Mouse (Mus musculus) lung, embryonic 16.5 days (tissue): ENCODE data around the gene Tceal9. TPM values are rescaled to one million over a fixed set of nuclear protein-coding genes. Genes with fewer than 3 reads are reported as not detected.
A peak's percentile ranks its signal among the peaks of the same experiment; 100 is the strongest.

Experiments used
- ATAC-seq: fragments of 200-750 bp; cut with Nextera tagmentation; 2 replicates; pipeline ENCODE4 v1.8.0; 2017; ENCODE audit warnings: low read depth, mild to moderate bottlenecking, moderate library complexity
- H3K27ac ChIP-seq: fragments of 300-500 bp; sonication (generic); 2 replicates; pipeline ENCODE4 v1.5.1; 2014; ENCODE audit warnings: mild to moderate bottlenecking, control low read depth, low read length
- H3K27me3 ChIP-seq: fragments of 300-500 bp; sonication (generic); 2 replicates; pipeline ENCODE4 v1.6.1; 2014; ENCODE audit warnings: low read depth, low read length, mixed read lengths; ENCODE audit not compliant: control insufficient read depth, insufficient read depth
- H3K36me3 ChIP-seq: fragments of 300-500 bp; sonication (generic); 2 replicates; pipeline ENCODE4 v1.6.1; 2014; ENCODE audit warnings: low read length; ENCODE audit not compliant: control insufficient read depth, insufficient read depth
- H3K4me1 ChIP-seq: fragments of 300-500 bp; sonication (generic); replicated peaks from 2 replicates; pipeline ENCODE4 v1.6.1; 2014; ENCODE audit warnings: low read length, mixed read lengths; ENCODE audit not compliant: control insufficient read depth, insufficient read depth
- H3K4me2 ChIP-seq: fragments of 300-500 bp; sonication (generic); 2 replicates; pipeline ENCODE4 v1.6.1; 2014; ENCODE audit warnings: low read depth, low read length, control low read depth
- H3K4me3 ChIP-seq: fragments of 300-500 bp; sonication (generic); 2 replicates; pipeline ENCODE4 v1.5.1; 2014; ENCODE audit warnings: mild to moderate bottlenecking, low read length, control low read depth
- H3K9ac ChIP-seq: fragments of 300-500 bp; sonication (generic); 2 replicates; pipeline ENCODE4 v1.6.1; 2014; ENCODE audit warnings: low read length, control low read depth
- H3K9me3 ChIP-seq: fragments of 300-500 bp; sonication (generic); 2 replicates; pipeline ENCODE4 v1.6.1; 2016; ENCODE audit warnings: low read length; ENCODE audit not compliant: control insufficient read depth
- WGBS: fragments of 180-500 bp; shearing (Covaris S2); extraction: QIAGEN DNeasy Blood & Tissue Kit; methylation state at CpG from one replicate; pipeline ENCODE4 v1.1.7; 2014; 5-methylcytosine and 5-hydroxymethylcytosine counted together
- polyA plus RNA-seq: library from polyadenylated mRNA; unstranded; fragments of >200 nt; fragmentation: Nextera tagmentation; extraction: Ambion mirVana; gene quantifications from 2 replicates; pipeline ENCODE4 v1.2.1, GENCODE M21; 2015

The Tceal9 gene
- polyA plus RNA-seq, 1 experiment from 2014 or later, result 677 TPM

GRCm38 (mm10) chrX:136216303-136216702, 28.6 kb upstream of the Tceal9 start:
- H3K4me3 ChIP-seq, result no peak overlapping the region
- no peak for ATAC-seq
- H3K4me2 ChIP-seq, result no peak overlapping the region
- 40% methylated on average over 1 of the region's 1 CpGs for WGBS
- H3K36me3 ChIP-seq, result no peaks in the 10 kb centered on the region
- H3K9me3 ChIP-seq, result no peaks in the 10 kb centered on the region
- H3K27me3 ChIP-seq, result no peaks in the 10 kb centered on the region
- H3K27ac ChIP-seq, result no peak overlapping the region
- H3K9ac ChIP-seq, result no peak overlapping the region
- H3K4me1 ChIP-seq, result no peaks in the 10 kb centered on the region

DNA sequence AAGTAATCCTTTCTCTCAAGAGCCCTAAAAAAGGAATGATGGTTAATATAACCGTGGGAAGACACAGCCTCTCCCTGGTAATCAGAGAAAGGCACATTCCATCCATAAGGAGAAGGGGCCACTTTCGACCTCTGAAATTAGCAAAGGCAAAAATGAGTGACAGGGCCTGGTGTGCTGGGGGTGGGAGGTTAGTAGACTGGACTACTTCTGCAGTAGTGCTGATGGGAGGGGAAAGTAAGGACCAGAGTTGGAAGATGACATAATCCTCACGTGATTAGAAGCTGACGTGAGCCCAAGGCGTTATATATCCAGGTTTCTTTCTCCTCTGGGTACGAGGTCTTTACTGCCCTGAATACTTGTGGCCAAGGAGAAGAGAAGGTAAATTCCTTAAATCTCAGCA, 21.2 kb upstream of the Tceal9 start:
- H3K9ac ChIP-seq, result no peak overlapping the region
- H3K27ac ChIP-seq, result no peak overlapping the region
- H3K4me3 ChIP-seq, result no peak overlapping the region
- no peaks in the 10 kb centered on the region for H3K27me3 ChIP-seq
- no peaks in the 10 kb centered on the region for H3K9me3 ChIP-seq
- no peak overlapping the region for H3K4me2 ChIP-seq
- no peaks in the 10 kb centered on the region for H3K4me1 ChIP-seq
- H3K36me3 ChIP-seq, result no peaks in the 10 kb centered on the region
- 62% methylated on average over 6 of the region's 6 CpGs for WGBS
- ATAC-seq, result no peak

DNA sequence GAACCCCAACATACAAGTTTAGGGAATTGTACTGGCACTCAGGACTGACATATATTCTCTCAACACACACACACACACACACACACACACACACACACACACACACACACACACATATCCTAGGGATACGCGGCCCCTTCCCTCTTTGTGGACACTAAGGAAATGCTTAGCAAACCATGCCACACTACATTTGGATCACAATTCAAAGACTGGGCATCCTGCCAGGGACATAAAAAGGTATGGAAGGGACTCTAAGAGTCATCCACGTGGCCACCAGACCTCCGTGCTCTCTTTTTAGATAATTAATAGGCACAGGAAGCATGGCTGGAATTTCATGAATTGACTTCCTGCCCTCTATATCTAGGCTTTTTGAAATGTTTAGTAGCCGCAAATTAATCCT, 17.1 kb upstream of the Tceal9 start:
- Histone ChIP-seq H3K4me1 (no peaks in the 10 kb centered on the region), H3K27ac (no peak overlapping the region), H3K4me3 (no peak overlapping the region), H3K4me2 (no peak overlapping the region), H3K27me3 (no peaks in the 10 kb centered on the region), H3K9ac (no peak overlapping the region), H3K9me3 (no peaks in the 10 kb centered on the region), H3K36me3 (no peaks in the 10 kb centered on the region)
- 25% methylated on average over 5 of the region's 5 CpGs for WGBS
- ATAC-seq, result 0 out of 2 replicates have a peak, but pooled peaks have one; percentile 45

GRCm38 (mm10) chrX:136238118-136238517, 6.8 kb upstream of the Tceal9 start:
- no peaks in the 10 kb centered on the region for H3K4me1 ChIP-seq
- H3K27me3 ChIP-seq, result no peaks in the 10 kb centered on the region
- H3K36me3 ChIP-seq, result no peaks in the 10 kb centered on the region

DNA sequence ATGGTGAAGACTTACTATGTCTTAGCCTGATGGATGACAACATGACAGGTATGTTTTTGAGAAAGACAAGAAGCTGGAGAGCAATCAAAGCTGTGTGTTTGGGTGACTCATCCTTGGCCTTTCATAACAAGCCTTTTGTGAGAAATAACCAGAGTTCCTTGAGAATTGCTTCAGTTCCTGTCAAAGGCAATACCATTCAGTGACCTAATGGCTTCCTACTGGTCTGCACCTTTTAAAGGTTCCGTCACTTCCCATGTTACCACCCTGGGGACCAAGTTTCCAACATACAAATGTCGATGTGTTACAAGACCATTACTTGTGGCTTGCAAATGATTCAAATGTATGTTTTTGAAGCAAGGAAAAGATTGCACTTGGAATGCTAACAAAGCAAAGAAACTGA, 1.7 kb upstream of the Tceal9 start:
- WGBS, result 81% methylated on average over 2 of the region's 2 CpGs
- Histone ChIP-seq H3K36me3 (no peaks in the 10 kb centered on the region), H3K27ac (no peak overlapping the region), H3K4me3 (no peak overlapping the region), H3K4me2 (no peak overlapping the region), H3K4me1 (peaks cover 3% of the 10 kb centered on the region; the same call in 1 of the 2 replicates), H3K9me3 (no peaks in the 10 kb centered on the region), H3K27me3 (no peaks in the 10 kb centered on the region), H3K9ac (no peak overlapping the region)
- no peak for ATAC-seq

More at GRCm38 (mm10) chrX:136238118-136238517, 6.8 kb upstream of the Tceal9 start:
- H3K9ac ChIP-seq, result no peak overlapping the region
- no peak overlapping the region for H3K27ac ChIP-seq
- no peak overlapping the region for H3K4me3 ChIP-seq
- H3K4me2 ChIP-seq, result no peak overlapping the region
- 42% methylated on average over 3 of the region's 3 CpGs for WGBS
- ATAC-seq, result no peak
- no peaks in the 10 kb centered on the region for H3K9me3 ChIP-seq

GRCm38 (mm10) chrX:136245521-136246071, 717 bp downstream of the Tceal9 start:
- no peaks in the 10 kb centered on the region for H3K27me3 ChIP-seq
- H3K4me1 ChIP-seq, result peaks cover 6% of the 10 kb centered on the region; the same call in 1 of the 2 replicates
- no peaks in the 10 kb centered on the region for H3K36me3 ChIP-seq
- WGBS, result 20% methylated on average over 14 of the region's 15 CpGs
- ATAC-seq, result peak; percentile 76
- H3K27ac ChIP-seq, result peak overlapping the region; percentile 90
- peak overlapping the region; percentile 79 for H3K9ac ChIP-seq
- peak overlapping the region; percentile 49 for H3K4me2 ChIP-seq
- peak overlapping the region; percentile 67 for H3K4me3 ChIP-seq
- H3K9me3 ChIP-seq, result no peaks in the 10 kb centered on the region

- no peak overlapping the region for H3K4me3 ChIP-seq
- H3K4me2 ChIP-seq, result no peak overlapping the region
- peak overlapping the region; percentile 55 for H3K27ac ChIP-seq
- no peaks in the 10 kb centered on the region for H3K9me3 ChIP-seq
- ATAC-seq, result no peak
- no peaks in the 10 kb centered on the region for H3K36me3 ChIP-seq
- no peaks in the 10 kb centered on the region for H3K27me3 ChIP-seq
- H3K4me1 ChIP-seq, result peaks cover 6% of the 10 kb centered on the region; the same call in 1 of the 2 replicates
- no peak overlapping the region for H3K9ac ChIP-seq
- WGBS, result 33% methylated on average over 6 of the region's 6 CpGs
Observed at GRCm38 (mm10) chrX:136248811-136249210, 3.9 kb downstream of the Tceal9 start.

GRCm38 (mm10) chrX:136249671-136250070, 4.8 kb downstream of the Tceal9 start:
- WGBS, result 29% methylated on average over 7 of the region's 7 CpGs
- no peaks in the 10 kb centered on the region for H3K36me3 ChIP-seq
- no peaks in the 10 kb centered on the region for H3K27me3 ChIP-seq
- no peak overlapping the region for H3K4me2 ChIP-seq
- H3K9me3 ChIP-seq, result no peaks in the 10 kb centered on the region
- H3K9ac ChIP-seq, result no peak overlapping the region
- peaks cover 6% of the 10 kb centered on the region; the same call in 1 of the 2 replicates for H3K4me1 ChIP-seq
- 0 out of 2 replicates have a peak, but pooled peaks have one; percentile 2 for ATAC-seq
- no peak overlapping the region for H3K4me3 ChIP-seq
- H3K27ac ChIP-seq, result peak overlapping the region; percentile 46; the same call in 1 of the 2 replicates

DNA sequence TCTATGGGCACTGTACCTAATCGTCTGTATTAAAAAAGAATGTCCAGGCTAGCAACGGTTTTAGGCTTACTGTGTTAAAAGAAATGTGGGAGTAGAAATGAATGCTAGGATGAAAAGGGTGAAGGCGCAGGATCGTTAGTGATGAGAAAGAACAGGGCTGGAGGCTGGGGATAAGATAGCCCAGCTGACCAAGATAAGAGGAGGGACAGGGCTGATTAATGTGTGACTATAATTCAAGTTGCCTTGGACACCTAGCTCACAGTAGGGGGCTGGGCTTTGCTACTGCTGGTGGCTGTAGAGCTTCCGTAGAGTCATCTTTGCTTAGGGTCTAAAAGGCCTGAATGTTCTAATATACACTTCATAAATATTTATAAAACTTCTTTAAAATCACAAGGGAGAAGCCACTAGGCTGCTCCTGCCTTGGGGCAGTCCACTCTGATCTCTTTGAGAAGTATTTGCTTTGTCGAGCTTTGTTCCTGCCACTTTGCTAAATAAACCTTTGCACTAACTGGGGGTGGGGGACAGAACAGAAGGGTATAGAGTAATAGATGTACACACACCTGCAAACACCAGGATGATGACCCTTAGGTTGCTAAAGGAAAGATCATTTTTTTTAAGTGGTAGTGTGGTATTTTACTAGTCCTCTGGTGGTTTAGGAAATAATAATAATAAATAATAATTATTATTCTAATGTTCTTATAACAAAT, 7.3 kb downstream of the Tceal9 start:
- H3K4me2 ChIP-seq, result no peak overlapping the region
- no peaks in the 10 kb centered on the region for H3K27me3 ChIP-seq
- ATAC-seq, result no peak
- no peaks in the 10 kb centered on the region for H3K36me3 ChIP-seq
- peaks cover 6% of the 10 kb centered on the region; the same call in 1 of the 2 replicates for H3K4me1 ChIP-seq
- H3K27ac ChIP-seq, result peak overlapping the region; percentile 22; the same call in 1 of the 2 replicates
- no peaks in the 10 kb centered on the region for H3K9me3 ChIP-seq
- WGBS, result 38% methylated on average over 6 of the region's 6 CpGs
- H3K9ac ChIP-seq, result no peak overlapping the region
- H3K4me3 ChIP-seq, result no peak overlapping the region
